Mouse (Mus musculus): ENCODE measurements at regions not wholly inside any gene's neighbourhood (a gene's known extent, or its start where the extent isn't known, plus 50 kb on each side); places are given as distances from the start of the nearest gene placed in this dataset.
A peak's percentile ranks its signal among the peaks of the same experiment; 100 is the strongest.

DNA sequence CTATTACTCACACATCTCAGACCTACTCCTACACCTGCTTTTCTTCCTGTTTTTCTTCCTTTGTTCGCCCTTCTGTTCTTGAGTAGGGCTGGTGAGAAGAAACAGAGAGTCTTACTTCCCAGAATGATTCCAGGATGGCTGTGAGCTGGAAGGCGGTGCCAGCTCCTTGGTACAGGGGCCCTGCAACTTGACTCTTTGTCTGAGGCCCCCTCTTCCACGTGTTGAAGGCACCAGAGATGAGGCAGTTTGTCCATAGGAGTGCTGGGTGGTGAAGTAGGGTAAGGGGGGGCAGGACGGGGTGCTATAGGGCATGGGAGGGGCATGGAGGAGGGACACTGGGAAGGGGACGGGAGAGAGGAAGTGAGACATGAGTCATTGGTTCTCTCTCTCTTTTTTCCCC lies 60.8 kb downstream of the Dmrta2 start:
- 70% methylated on average over 5 of the region's 5 CpGs for WGBS
- Histone ChIP-seq H3K4me1 (replicated peaks; ENCODE audit: control insufficient read depth, insufficient read depth, low read length) (no peaks in the 10 kb centered on the region), H3K27ac (ENCODE audit: low read length) (no peak overlapping the region), H3K4me3 (replicated peaks; ENCODE audit: low read length) (no peak overlapping the region), H3K27me3 (replicated peaks; ENCODE audit: control insufficient read depth, insufficient read depth, low read length) (no peaks in the 10 kb centered on the region), H3K4me2 (ENCODE audit: low read length) (no peak overlapping the region), H3K36me3 (ENCODE audit: control insufficient read depth, insufficient read depth) (no peaks in the 10 kb centered on the region), H3K9ac (replicated peaks; ENCODE audit: low read depth, low read length) (no peak overlapping the region), H3K9me3 (ENCODE audit: control insufficient read depth, low read length) (no peaks in the 10 kb centered on the region)
- no peak for ATAC-seq

- no peak for ATAC-seq
These were observed 67.2 kb downstream of the Dmrta2 start for GRCm38 (mm10) chr4:110044851-110045618.

GRCm38 (mm10) chr4:110045651-110046269 lies 67.9 kb downstream of the Dmrta2 start:
- no peak overlapping the region for H3K9ac ChIP-seq (replicated peaks; ENCODE audit: low read depth, low read length)
- no peak for ATAC-seq
- H3K27ac ChIP-seq (ENCODE audit: low read length): no peak overlapping the region
- H3K9me3 ChIP-seq (ENCODE audit: control insufficient read depth, low read length): no peaks in the 10 kb centered on the region
- H3K4me1 ChIP-seq (replicated peaks; ENCODE audit: control insufficient read depth, insufficient read depth, low read length): peaks cover 4% of the 10 kb centered on the region; the same call in 1 of the 2 replicates
- H3K36me3 ChIP-seq (ENCODE audit: control insufficient read depth, insufficient read depth): no peaks in the 10 kb centered on the region
- H3K4me3 ChIP-seq (replicated peaks; ENCODE audit: low read length): no peak overlapping the region
- H3K27me3 ChIP-seq (replicated peaks; ENCODE audit: control insufficient read depth, insufficient read depth, low read length): no peaks in the 10 kb centered on the region
- H3K4me2 ChIP-seq (ENCODE audit: low read length): no peak overlapping the region
- 86% methylated on average over 12 of the region's 12 CpGs for WGBS

More at GRCm38 (mm10) chr4:110044851-110045618, 67.2 kb downstream of the Dmrta2 start:
- Histone ChIP-seq H3K9me3 (ENCODE audit: control insufficient read depth, low read length) (no peaks in the 10 kb centered on the region), H3K27ac (ENCODE audit: low read length) (no peak overlapping the region), H3K9ac (replicated peaks; ENCODE audit: low read depth, low read length) (no peak overlapping the region), H3K4me1 (replicated peaks; ENCODE audit: control insufficient read depth, insufficient read depth, low read length) (no peaks in the 10 kb centered on the region), H3K4me3 (replicated peaks; ENCODE audit: low read length) (no peak overlapping the region), H3K4me2 (ENCODE audit: low read length) (no peak overlapping the region), H3K36me3 (ENCODE audit: control insufficient read depth, insufficient read depth) (no peaks in the 10 kb centered on the region), H3K27me3 (replicated peaks; ENCODE audit: control insufficient read depth, insufficient read depth, low read length) (no peaks in the 10 kb centered on the region)
- WGBS: 88% methylated on average over 16 of the region's 17 CpGs

- Histone ChIP-seq H3K9me3 (ENCODE audit: control insufficient read depth, low read length) (no peaks in the 10 kb centered on the region), H3K27me3 (replicated peaks; ENCODE audit: control insufficient read depth, insufficient read depth, low read length) (no peaks in the 10 kb centered on the region), H3K4me1 (replicated peaks; ENCODE audit: control insufficient read depth, insufficient read depth, low read length) (peaks cover 9% of the 10 kb centered on the region; the same call in 1 of the 2 replicates), H3K4me2 (ENCODE audit: low read length) (no peak overlapping the region), H3K4me3 (replicated peaks; ENCODE audit: low read length) (no peak overlapping the region), H3K27ac (ENCODE audit: low read length) (no peak overlapping the region), H3K36me3 (ENCODE audit: control insufficient read depth, insufficient read depth) (no peaks in the 10 kb centered on the region), H3K9ac (replicated peaks; ENCODE audit: low read depth, low read length) (no peak overlapping the region)
- WGBS: 91% methylated on average over 11 of the region's 11 CpGs
- ATAC-seq: no peak
These were observed 68.4 kb downstream of the Dmrta2 start for GRCm38 (mm10) chr4:110046270-110046651.

- Histone ChIP-seq H3K4me1 (replicated peaks; ENCODE audit: control insufficient read depth, insufficient read depth, low read length) (peaks cover 9% of the 10 kb centered on the region; the same call in 1 of the 2 replicates), H3K9ac (replicated peaks; ENCODE audit: low read depth, low read length) (peak overlapping the region; percentile 83), H3K4me2 (ENCODE audit: low read length) (peak overlapping the region; percentile 92), H3K36me3 (ENCODE audit: control insufficient read depth, insufficient read depth) (no peaks in the 10 kb centered on the region), H3K27ac (ENCODE audit: low read length) (no peak overlapping the region), H3K27me3 (replicated peaks; ENCODE audit: control insufficient read depth, insufficient read depth, low read length) (no peaks in the 10 kb centered on the region), H3K9me3 (ENCODE audit: control insufficient read depth, low read length) (no peaks in the 10 kb centered on the region), H3K4me3 (replicated peaks; ENCODE audit: low read length) (peak overlapping the region; percentile 59)
- ATAC-seq: peak; percentile 94
- WGBS: 4% methylated on average over 39 of the region's 40 CpGs
These were observed 72.8 kb downstream of the Dmrta2 start for GRCm38 (mm10) chr4:110050393-110051280.

DNA sequence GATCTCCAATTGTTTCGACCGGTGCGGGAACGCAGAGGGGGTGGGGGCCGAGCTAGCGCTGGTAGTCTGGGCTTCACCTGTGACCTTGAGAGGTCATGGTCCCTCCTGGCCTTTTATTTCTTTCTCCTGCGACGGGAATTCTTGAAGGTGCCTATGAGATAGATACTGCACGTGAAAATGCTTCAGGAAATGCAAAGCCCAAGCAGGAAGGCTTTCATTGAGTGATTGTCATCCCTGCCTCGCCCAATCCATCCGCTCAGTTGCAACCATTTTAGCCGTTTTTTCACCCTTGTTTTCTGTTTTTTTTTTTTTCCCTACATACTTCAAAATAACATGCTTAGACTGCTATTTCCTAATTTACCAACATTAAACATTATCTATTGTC lies 73.4 kb downstream of the Dmrta2 start:
- peak overlapping the region; percentile 92 for H3K4me2 ChIP-seq (ENCODE audit: low read length)
- H3K27ac ChIP-seq (ENCODE audit: low read length): no peak overlapping the region
- H3K36me3 ChIP-seq (ENCODE audit: control insufficient read depth, insufficient read depth): no peaks in the 10 kb centered on the region
- peak; percentile 49; the same call in 1 of the 2 replicates for ATAC-seq
- WGBS: 10% methylated on average over 12 of the region's 12 CpGs
- no peaks in the 10 kb centered on the region for H3K27me3 ChIP-seq (replicated peaks; ENCODE audit: control insufficient read depth, insufficient read depth, low read length)
- peak overlapping the region; percentile 59 for H3K4me3 ChIP-seq (replicated peaks; ENCODE audit: low read length)
- peak overlapping the region; percentile 83 for H3K9ac ChIP-seq (replicated peaks; ENCODE audit: low read depth, low read length)
- H3K9me3 ChIP-seq (ENCODE audit: control insufficient read depth, low read length): no peaks in the 10 kb centered on the region
- H3K4me1 ChIP-seq (replicated peaks; ENCODE audit: control insufficient read depth, insufficient read depth, low read length): peaks cover 9% of the 10 kb centered on the region; the same call in 1 of the 2 replicates

- H3K36me3 ChIP-seq (ENCODE audit: control insufficient read depth, insufficient read depth): no peaks in the 10 kb centered on the region
- H3K27ac ChIP-seq (ENCODE audit: low read length): no peak overlapping the region
- H3K4me2 ChIP-seq (ENCODE audit: low read length): no peak overlapping the region
- no peak overlapping the region for H3K4me3 ChIP-seq (replicated peaks; ENCODE audit: low read length)
- H3K9me3 ChIP-seq (ENCODE audit: control insufficient read depth, low read length): no peaks in the 10 kb centered on the region
- H3K9ac ChIP-seq (replicated peaks; ENCODE audit: low read depth, low read length): no peak overlapping the region
- H3K4me1 ChIP-seq (replicated peaks; ENCODE audit: control insufficient read depth, insufficient read depth, low read length): peaks cover 9% of the 10 kb centered on the region; the same call in 1 of the 2 replicates
- no peak for ATAC-seq
- 63% methylated on average over 10 of the region's 10 CpGs for WGBS
- H3K27me3 ChIP-seq (replicated peaks; ENCODE audit: control insufficient read depth, insufficient read depth, low read length): no peaks in the 10 kb centered on the region
These were observed 74.0 kb downstream of the Dmrta2 start for GRCm38 (mm10) chr4:110051872-110052271.

DNA sequence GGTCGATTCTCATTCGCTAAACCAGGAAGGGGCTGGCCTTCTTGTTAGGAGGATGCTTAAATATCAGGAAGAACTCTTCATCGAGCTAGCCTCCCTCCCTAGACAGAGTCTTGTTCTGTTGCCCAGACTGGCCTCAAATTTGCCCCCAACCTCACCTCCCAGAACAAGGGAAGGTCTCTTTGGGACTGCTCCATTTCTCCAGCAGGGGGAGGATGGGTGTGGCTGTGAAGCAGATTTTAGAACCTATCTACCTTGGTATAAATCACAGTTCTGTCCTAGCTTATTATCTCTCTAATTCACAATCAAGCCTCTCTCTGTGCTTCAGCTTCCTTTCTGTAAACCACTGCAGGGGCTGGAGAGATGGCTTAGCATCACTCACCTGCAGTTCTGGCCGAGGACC lies 75.1 kb downstream of the Dmrta2 start:
- H3K36me3 ChIP-seq (ENCODE audit: control insufficient read depth, insufficient read depth): no peaks in the 10 kb centered on the region
- no peak for ATAC-seq
- H3K4me2 ChIP-seq (ENCODE audit: low read length): no peak overlapping the region
- H3K27ac ChIP-seq (ENCODE audit: low read length): no peak overlapping the region
- H3K27me3 ChIP-seq (replicated peaks; ENCODE audit: control insufficient read depth, insufficient read depth, low read length): no peaks in the 10 kb centered on the region
- no peaks in the 10 kb centered on the region for H3K9me3 ChIP-seq (ENCODE audit: control insufficient read depth, low read length)
- H3K9ac ChIP-seq (replicated peaks; ENCODE audit: low read depth, low read length): no peak overlapping the region
- H3K4me1 ChIP-seq (replicated peaks; ENCODE audit: control insufficient read depth, insufficient read depth, low read length): peaks cover 9% of the 10 kb centered on the region; the same call in 1 of the 2 replicates
- no peak overlapping the region for H3K4me3 ChIP-seq (replicated peaks; ENCODE audit: low read length)
- 89% methylated on average over 4 of the region's 4 CpGs for WGBS

DNA sequence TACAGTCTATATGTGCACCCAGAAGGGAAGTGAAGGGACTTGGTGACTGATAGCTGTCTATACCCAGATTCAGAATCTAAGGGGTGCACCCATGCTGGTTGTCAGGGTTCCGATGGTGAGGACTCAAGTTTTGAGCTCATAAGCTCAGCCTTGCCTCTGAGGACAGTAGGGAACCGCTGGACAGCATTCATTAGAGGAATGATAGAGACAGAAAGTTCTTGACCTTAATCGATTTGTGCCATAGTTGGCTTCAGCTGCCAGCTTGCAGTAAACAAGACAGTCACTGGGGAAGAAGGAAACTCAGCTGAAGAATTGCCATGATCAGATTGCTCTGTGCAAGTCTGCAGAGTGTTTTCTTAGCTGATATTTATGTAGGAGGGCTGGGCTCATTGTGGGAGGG lies 96.0 kb downstream of the Dmrta2 start:
- Histone ChIP-seq H3K27ac (ENCODE audit: low read length) (no peak overlapping the region), H3K9ac (replicated peaks; ENCODE audit: low read depth, low read length) (no peak overlapping the region), H3K4me1 (replicated peaks; ENCODE audit: control insufficient read depth, insufficient read depth, low read length) (no peaks in the 10 kb centered on the region), H3K4me3 (replicated peaks; ENCODE audit: low read length) (no peak overlapping the region), H3K36me3 (ENCODE audit: control insufficient read depth, insufficient read depth) (no peaks in the 10 kb centered on the region), H3K27me3 (replicated peaks; ENCODE audit: control insufficient read depth, insufficient read depth, low read length) (no peaks in the 10 kb centered on the region), H3K9me3 (ENCODE audit: control insufficient read depth, low read length) (no peaks in the 10 kb centered on the region), H3K4me2 (ENCODE audit: low read length) (no peak overlapping the region)
- ATAC-seq: no peak
- 78% methylated on average over 3 of the region's 3 CpGs for WGBS
